Mouse (Mus musculus) urinary bladder, postnatal 10 days (tissue): Measurements from ENCODE around the gene Slc25a43.

Experiments used
- DNase-seq: peaks from one replicate; pipeline ENCODE4 v3.0.0; 2022; ENCODE audit warnings: low spot score

The Slc25a43 gene

DNA sequence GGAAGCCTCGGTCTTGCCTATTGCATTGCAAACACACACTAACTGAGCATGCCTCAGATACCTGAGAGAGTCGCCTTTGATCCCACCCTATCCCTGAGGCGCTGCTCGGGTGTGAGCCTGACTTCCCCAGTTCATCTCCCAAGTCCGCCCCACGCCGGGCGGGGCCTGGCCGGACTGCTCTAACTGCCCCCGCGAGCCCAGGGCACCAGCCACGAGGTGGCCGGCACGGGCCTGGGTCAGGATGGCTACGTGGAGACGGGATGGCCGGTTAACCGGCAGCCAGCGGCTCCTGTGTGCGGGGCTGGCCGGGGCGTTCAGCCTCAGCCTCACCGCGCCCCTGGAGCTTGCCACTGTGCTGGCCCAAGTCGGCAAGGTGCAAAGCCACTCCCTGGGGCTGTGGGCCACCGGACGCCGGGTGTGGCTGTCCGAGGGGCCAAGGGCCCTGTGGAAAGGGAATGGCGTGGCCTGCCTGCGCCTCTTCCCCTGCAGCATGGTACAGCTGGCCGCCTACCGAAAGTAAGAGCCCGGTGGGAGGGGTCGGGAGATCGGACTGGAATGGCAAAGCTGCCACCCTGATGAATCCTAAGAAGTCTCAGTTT, at the start of gene Slc25a43:
Gene Slc25a43, plus strand, starts transcription at position 157 of the 599 bp plus-strand sequence.
- DNase-seq = no peak

DNA sequence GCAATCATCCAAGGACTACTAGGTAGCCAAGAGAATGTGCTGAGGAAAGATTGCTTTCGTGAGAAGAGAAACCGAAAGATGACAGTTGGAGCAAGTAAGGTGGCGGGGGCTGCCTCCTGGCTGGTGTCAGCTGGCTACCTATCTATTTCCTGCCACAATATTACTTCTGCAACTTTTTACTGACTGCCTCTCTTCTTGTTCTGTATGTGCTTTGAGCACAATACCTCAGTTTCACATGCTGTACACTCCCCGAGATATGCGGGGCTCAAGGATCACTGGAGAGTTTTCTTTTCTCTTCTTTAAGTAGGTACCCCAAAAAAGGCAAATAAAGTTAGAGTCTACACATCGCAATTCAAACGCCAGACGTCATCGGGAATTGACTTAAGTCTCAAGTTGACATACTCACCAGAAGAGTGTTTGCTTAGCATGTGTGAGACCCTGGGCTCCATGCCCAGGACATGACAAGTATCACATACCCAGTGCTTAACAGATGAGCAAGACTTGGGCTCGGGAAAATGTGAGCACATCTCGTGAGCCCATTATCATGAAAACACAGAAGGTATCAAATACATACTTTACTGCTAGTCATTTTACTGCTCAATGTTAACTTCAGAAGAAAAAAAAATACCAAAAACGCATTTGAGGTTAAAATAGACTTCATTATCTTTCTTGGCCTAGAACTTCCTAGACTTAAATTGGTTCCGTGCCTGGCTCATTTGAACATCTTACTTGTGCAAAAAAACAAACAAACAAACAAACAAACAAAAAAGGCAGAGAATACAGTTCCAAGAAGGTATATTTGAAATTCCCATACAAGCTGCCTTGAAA, 3.1 kb upstream of the Slc25a43 start:
- no peak for DNase-seq

DNA sequence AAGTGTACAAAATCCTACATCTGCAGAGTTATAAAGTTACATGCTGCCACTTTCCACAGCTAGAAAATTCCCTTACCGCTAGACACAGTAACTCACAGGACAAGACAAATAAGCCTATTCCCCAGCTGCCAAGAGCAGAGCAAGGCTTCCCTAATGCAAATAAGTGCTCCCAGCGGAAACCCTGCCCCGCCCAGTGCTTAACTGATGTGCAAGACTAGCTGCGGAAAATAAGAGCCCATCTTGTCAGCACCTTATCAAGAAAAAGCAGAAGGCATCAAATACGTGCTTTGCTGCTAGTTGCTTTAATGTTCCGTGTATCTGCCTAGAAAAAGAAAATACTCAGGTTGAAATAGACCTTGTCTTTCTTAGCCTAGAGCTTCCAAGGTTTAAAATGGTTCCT, 2.2 kb upstream of the Slc25a43 start:
- DNase-seq = no peak

DNA sequence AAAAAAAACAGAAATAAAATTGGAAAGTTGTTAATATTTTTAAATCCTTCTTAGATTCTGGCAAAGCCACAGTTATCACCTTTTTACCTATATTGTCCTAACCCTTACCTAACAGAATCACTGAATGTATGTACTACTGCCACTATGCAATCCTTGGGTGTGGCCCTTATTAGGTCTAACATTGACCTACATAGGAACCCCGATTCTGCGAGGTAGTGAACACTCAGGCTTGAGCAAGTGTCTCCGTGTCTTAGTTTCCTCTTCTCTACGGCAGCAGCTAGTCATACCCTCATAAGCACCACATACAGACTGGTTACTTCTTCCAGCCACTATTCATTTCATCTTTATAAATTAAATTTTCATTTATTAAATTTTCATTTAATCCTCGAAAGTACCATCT, 715 bp upstream of the Slc25a43 start:
- DNase-seq = no peak

DNA sequence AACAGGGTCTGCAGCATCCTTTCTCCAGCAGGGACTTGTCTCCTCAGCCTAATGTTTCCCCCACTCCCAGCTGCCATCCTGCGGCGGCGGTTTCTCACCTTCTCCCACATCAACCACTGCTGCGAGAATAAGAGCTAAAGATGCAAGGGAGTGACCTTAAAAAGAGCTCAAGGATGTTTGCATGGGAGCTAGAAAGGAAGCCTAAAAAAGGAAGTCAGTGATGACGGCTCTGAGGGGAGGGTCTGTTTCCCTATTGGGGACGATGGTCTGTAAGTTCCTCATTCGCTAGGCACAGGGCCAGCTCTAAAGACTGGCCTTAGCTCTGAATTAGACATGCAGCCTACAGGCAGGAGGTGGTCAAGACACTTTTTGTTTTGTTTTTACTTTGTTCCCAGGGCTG, 1.3 kb downstream of the Slc25a43 start:
- DNase-seq = no peak

DNA sequence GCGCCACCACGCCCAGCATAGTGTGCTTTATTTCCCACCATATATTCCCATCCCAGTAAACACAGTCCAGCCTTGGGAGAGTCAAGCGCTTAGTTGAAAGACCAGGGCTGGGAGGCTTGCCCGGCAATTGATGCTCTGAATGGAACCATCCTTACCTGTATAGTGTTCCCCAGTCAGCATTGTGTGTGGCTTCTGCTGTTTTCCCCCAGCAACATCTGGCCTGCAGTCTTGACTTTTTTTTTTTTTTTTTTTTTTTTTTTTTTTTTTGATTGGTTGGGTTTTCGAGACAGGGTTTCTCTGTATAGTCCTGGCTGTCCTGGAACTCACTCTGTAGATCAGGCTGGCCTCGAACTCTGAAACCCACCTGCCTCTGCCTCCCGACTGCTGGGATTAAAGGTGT, 1.9 kb downstream of the Slc25a43 start:
- no peak for DNase-seq

DNA sequence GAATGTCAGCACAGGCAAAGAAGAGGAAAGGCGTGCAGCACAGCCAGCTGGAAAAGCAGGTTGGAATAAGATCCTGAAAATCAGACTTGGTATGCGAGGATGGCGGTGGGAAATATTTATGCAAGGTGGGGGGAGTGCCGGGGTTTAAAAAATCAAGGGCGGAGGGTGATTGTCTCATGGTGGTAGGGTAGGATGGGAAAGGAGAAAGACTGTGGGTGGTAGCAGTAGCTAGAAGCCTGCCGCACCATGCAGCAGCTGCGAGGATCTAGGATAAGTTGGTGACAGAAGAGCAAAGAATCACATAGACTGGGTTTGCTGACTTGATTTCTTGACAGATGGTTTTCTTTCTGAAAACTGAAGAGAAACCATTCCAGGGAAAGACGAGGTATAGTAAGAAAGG, 3.3 kb downstream of the Slc25a43 start:
- no peak for DNase-seq

DNA sequence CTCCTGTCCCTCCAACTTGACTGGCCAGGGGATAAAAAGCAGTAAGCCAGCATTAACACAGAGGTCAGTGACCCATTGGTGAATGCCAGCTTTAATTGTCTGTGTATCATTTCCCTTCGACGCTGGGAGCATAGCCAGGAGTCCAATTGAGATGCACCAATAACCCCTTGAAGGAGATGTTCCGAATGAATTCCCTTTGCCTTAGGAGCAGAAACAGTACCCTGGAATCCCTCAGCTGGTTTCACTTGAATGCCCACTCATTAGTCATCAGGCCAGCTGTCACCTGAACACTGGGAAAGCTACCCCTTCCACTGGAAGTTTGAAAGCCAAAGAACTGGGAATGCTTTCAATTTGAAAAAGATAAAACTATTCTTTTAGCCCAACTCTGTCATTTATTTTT, 5.1 kb downstream of the Slc25a43 start:
- DNase-seq = no peak

DNA sequence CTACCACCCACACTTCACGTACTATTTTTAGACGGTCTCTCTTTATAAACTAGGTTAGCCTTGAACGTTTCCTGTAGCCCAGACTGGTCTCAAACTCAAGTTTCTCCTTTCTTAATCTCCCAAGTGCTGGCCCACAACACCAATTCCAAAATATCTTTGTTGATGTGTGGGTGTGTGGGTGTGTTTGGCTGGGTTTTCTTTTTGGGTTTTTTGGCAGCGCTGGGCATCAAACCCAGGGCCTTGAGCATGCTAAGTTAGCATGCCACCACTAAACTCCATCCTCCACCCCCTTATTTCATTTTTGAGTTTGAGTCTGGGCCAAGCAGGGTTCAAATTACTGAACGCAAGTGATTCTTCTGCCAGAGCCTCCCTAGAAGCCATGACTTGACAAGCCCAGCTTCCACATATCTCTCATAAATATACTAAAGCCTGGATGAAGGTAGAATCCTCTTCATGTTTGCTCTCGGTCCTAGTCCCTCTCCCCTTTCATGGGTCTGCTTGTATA, 5.9 kb downstream of the Slc25a43 start:
- no peak for DNase-seq

DNA sequence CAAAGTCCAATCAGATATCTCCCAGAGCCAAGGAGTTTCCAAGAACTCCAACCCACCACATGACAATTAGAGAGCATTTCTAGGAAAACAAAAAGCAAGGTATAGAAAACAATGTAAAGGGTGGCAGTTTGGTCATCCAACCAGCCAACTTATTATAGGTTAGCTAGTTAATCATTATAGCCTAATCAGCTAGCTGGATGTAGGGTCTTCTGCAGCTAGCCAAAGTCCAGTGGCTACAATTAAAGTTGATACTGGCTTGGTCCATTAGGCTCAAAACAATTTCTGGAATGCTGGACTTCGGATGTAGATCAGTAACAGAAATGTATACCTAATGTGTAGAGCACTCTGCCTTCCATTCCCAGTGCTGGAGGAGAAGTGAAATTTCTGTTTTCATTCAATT, 7.1 kb downstream of the Slc25a43 start:
- no peak for DNase-seq

DNA sequence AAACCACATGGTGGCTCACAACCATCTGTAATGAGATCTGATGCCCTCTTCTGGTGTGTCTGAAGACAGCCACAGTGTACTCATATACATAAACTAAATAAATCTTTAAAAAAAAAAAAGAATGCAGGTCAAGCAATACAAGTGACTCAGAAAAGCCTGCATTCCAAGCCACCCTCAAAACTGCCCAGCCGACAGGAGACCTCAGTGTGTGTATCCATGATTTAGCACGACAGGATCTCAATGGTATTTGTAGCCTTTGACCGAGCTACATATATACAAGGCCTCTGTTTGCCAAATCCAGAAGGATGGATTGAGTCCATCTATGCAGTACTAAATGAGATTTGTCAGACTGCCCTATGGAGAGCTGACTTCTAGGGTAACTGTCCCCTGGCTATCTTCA, 9.1 kb downstream of the Slc25a43 start:
- DNase-seq = no peak

DNA sequence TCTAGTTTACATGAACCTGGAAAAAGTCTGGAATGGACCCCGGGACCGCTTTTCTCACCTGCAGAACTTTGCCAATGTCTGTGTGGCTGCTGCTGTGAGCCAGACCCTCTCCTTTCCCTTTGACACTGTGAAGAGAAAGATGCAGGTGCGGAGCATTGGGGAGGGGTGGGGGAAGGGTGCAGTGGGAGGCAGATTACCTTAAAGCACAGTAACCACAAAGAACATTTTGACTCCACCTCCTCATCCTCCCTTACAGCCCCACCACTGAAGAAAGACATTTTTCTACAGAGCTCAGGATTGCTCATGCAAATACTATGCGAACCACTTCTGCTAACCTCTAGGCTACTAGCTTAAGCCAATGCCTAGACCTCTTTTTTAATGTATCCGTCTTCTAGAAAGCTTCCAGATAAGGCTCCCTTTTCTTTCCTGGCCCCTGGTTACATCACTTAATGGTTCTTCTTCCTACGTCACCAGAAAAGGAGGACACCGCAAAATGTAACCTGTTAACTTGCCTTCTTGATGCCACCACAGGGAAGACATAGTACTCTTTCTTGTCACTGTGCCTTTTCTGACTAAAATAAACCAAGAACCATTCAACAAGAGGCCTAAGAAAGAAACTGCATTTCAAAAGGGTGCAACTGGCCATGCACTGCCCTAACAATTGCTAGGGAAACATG, 14.5 kb downstream of the Slc25a43 start:
- no peak for DNase-seq

DNA sequence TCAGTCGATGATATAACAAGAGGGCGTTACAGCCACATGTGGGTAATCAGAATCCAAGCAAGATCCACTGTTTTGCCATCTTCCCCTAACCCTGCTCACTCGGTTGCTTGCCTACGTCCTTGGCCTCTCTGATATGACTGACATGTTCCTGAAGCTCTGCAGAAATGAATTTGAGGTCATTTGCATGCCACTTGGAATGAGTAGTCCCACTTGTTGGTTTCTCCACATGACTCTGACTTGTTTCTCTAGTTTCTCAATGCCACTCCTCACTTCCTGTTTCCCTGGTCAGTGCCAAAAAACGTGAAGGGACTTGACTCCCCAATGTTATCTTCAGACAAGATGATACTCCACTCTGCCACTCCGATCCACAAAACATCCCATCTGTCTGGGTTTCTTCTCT, 15.1 kb downstream of the Slc25a43 start:
- DNase-seq = no peak

DNA sequence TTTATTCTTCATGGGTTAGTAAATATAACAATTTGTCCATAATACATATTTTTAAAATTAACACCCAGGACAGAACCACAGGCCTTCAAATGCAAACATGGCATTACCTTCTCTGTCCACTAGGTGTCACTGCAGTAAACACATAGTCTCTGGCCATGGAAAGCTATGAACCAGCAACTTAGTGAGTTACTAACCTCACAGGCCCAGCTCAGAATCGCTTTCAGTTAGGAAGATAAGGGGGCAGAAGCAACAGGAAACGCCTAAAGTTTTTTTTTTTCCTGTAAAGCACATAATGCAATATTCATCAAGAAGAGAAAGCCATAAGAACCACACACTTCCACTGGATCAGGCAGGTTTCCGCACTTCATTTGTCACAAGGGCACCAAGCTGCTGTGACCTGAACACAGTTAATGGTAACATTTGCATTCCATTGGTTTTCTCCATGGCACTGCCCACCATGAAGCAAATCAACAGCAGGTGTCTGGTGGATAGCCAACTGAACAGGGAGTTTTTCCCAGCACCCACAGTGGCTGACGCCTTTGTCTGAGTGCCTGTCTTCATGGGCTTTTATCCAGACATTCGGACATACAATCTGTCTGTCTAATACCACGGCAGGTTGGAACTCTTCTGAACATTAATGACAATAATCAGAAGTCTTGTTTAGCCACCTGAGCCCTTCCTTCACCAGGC, 17.6 kb downstream of the Slc25a43 start:
- DNase-seq = no peak

DNA sequence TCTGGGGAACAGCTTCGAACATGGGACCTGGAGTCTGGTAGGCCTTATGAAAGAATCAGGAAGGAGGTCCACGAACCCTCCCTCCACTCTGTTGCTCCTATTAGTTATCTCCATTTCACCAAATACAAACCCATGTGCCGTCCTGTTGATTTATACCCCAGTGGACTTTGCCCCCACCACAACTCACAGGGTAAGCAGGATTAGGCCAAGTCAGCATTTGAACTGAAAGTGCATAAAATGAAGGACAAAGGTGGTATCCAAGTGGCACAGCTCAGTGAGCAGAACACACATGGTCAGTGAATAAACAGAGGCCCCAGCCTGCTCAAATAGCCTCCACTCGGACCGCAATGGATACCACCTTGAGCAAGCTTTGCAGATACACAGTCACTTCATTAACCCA, 18.8 kb downstream of the Slc25a43 start:
- no peak for DNase-seq

DNA sequence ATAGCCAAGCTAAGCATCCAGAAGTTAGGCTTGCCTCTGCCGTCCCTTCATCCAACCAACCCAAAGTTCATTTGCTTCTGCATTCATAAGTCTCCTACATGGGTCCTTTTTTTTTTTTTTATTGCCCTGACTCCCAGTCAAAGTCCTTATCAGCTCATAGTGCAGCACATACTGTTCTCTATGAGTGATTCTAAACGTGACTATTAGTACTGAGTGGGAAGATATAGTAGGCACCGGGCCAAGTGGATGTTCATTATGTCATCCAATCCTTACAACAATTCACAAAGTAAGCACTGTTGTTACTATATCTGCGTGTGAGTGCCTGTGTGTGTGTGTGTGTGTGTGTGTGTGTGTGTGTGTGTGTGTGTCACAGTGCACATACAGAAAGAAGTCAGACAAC, 19.4 kb downstream of the Slc25a43 start:
- DNase-seq = no peak

DNA sequence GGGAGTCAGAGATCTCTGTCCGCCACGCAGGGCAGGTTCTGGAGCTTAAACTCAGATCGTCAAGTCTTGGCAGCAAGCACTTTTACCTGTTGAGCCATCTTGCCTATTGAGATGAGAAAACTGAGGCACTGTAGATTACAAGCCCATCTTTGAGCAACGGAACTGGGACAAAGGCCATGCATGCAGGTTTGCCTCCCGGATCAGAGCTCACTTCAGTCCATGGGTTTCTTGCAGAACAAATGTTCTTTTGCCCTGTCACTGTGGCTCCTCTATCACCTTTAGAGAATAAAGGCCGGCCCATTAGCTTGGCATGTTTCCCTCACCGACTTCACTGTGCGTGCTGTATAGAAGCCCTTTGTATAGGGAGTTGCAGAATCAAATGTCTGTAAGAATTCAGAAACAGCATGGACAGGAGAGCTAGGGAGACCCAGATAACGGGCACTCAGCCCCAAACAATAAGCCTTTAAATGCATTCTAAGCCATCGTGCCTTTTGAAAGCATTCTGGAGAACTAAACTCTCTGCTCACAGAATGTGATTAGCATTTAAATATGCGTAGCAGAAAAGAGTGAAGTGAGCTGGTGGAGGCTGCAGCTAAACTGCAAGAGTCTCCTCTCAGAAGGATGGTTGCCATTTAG, 20.0 kb downstream of the Slc25a43 start:
- DNase-seq = no peak

DNA sequence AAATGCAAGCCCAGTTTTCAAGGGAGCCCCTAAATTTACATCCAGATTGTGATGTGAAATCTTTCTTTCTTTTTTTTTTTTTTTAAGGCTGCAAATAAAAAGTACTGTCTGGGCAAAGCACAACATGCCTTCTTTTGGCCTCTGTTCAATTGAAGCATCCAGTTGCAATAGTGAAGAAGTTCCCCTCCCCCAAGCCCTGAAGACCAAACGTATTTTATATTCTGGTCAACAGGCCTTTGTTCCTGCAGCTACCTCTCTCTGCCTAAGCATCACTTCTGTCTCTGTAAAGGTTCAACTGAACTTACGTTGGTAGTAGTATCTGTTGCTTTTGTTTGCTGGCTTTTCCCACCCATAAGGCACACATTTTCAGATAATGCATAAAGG, 20.5 kb downstream of the Slc25a43 start:
- DNase-seq = no peak

DNA sequence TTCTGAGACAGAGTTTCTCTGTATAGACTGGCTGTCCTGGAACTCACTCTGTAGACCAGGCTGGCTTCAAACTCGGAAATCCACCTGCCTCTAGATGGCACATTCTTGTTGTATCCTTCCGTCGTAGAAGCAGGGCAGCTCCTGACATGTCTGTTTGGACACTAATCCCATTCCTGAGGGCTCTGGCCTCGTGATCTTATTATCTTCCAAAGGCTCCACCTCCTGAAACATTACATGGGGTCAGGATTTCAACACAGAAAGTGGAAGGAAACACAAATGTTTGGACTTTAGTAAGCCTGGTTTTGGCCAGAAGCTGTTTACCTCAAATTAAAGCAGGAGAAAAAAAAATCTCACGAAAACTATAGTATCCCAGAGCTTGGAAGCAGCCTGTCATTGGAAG, 23.9 kb downstream of the Slc25a43 start:
- no peak for DNase-seq

DNA sequence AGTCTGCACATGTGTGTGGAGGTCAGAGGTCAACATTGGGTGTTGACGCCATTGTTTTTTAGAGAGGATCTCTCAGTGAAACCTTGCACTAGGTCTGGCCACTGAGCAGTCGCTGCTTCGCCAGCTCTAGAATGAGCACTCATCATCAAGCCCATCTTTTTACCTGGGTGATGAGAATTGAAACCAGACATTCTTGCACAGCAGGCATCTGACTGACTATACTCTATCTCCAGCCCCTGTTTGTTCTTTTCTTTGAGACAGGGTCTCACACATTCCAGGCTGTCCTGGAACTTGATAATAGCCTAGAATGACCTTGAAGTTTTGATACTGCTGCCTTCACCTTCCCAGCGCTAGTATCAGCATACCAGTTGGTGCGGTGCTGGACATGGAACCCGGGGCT, 29.1 kb downstream of the Slc25a43 start:
- no peak for DNase-seq

DNA sequence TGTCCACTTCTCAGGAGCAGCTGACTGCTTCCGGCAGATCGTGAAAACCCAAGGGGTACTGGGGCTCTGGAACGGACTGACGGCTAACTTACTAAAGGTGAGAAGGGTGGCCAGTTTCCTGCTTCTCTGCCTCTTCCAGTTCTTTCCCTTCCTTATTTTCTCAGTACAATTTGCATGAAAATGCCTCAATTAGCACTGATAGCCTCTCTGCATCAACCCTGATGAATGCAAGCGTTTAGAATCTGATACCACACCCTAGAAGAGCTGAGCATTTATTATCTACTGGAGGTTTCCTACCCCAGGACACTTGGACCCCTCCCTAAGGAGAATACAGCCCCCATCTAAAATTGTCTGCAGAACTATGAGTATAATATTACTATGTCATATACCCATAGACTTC, 32.1 kb downstream of the Slc25a43 start:
- no peak for DNase-seq

DNA sequence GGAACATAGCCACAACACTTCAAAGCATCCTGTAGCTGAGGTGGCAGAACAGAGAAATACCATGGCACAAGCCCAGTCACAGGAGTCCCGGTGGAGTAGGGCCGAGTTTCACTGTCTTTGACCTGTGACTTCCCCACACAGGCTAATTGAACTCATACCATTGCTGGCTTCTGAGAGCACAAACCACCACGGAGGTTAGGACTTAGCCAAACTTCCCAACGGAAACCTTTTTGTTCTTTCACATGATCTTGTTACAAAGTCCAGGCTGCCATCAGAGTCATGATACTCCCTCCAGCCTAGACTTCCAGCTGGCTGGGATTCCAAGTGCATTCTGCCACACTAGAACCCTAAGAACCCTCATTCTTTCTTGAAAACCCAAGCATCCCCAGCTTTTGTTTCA, 34.2 kb downstream of the Slc25a43 start:
- no peak for DNase-seq
